Mouse (Mus musculus): ENCODE data around the gene Clec9a.
A peak's percentile ranks its signal among the peaks of the same experiment; 100 is the strongest.

Gene Clec9a

GRCm38 (mm10) chr6:129408562-129408961 is at the start of gene Clec9a:
Clec9a (plus strand) TSS chr6:129408862.
- no peak for DNase-seq (ENCODE audit: low spot score)

DNA sequence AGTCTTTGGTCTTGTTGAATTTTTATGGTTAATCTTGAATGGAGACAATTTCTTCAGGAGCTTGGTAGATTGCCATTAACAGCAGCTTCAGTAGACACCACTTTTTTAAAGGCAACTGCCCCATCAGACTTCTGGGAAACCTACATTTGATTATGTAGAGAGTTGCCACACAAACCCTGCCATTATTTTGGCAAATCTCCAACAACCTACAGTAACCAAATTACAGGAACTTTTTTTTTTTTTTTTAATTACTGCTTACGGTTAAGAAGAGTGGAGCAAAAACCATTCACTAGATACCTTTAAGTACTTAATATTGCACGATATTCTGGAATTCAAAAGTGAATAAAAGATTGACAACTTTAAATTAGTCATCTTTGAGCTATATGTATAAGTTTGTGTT is 49.1 kb upstream of the Clec9a start:
- DNase-seq (ENCODE audit: low spot score): no peak

GRCm38 (mm10) chr6:129363942-129364341 is 44.7 kb upstream of the Clec9a start:
- no peak for DNase-seq (ENCODE audit: low spot score)

DNA sequence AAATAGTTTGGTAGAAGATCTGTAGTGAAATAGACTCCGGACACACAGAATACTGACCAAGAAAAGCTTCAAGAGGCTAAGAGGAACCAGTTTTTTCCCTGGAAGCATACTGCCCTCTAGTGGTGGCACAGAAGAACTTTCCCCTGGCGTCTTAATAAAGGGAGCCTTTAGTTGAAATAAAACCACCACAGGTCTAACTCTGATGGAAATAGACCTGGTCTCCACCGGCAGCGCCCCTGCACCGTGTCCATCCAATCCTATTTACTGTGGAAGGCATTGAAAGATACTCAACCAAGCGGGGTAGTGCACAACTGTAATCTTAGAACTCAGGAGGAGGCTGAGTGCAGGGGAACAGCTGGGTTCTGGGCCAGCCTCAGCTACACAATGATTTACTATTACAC is 42.7 kb upstream of the Clec9a start:
- DNase-seq (ENCODE audit: low spot score): no peak

GRCm38 (mm10) chr6:129369374-129370132 is 39.1 kb upstream of the Clec9a start:
- no peak for DNase-seq (ENCODE audit: low spot score)

GRCm38 (mm10) chr6:129374937-129375471 is 33.7 kb upstream of the Clec9a start:
- no peak for DNase-seq (ENCODE audit: low spot score)

- no peak for DNase-seq (ENCODE audit: low spot score)
These were observed 28.2 kb upstream of the Clec9a start for GRCm38 (mm10) chr6:129380454-129380853.

GRCm38 (mm10) chr6:129381736-129382135 is 26.9 kb upstream of the Clec9a start:
- no peak for DNase-seq (ENCODE audit: low spot score)

DNA sequence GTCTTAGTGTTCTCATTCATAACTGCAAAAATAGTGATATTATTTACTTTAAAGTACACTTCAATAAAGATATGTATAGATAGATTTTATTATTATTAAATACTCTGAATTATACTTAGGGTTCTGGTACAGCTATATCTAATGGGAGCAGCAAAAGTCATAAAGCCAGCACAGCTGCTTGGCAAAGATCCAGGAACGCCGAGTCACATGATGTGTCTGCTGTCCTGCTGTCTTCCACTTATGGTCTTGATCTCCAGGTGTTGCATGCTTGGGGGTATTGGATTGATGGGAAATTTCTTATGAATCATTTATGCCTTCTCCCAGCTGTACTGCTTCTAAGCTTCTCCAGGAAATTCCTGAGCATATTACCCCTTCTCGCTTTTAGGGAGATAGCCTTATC is 25.2 kb upstream of the Clec9a start:
- no peak for DNase-seq (ENCODE audit: low spot score)

DNA sequence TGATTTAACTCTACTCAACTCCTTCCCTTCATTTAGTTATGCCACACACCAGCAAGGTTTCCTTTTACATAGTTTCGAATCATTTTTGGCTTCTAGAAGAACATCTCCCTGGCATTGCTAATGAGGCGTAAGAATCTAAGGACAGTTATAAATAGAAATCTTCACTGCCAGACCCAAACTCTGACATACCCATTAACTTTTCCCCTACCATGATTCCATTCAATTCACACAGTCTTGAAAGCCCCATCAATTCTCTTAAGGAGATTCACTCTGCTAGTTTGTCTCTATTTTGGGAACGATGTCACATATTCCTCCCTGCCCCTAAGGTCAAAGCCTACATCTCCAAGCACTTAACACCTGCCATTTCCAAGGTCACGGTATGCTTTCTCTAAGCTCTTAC is 23.7 kb upstream of the Clec9a start:
- DNase-seq (ENCODE audit: low spot score): no peak

DNA sequence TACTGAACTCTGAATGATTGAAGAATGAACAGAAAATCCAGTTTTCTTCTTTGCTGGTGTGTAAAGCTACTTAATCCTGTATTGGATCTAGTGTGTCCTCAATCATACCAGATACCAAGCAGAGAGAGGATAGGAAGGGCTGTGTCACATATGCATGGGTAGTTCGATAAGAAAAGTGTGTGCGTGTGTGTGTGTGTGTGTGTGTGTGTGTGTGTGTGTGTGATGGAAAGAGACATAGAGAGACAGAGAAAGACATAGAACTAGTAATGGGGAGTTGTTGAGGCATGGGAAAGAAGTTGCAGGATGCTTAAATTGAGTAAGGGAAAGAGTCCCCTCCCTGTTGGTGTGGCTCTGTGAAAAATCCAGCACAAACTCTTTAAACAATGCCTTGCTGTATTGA is 22.9 kb upstream of the Clec9a start, which contains the start of gene Clec12b:
Gene Clec12b (minus strand): TSS at position 101 of the 400 bp plus-strand sequence.
- DNase-seq (ENCODE audit: low spot score): no peak

DNA sequence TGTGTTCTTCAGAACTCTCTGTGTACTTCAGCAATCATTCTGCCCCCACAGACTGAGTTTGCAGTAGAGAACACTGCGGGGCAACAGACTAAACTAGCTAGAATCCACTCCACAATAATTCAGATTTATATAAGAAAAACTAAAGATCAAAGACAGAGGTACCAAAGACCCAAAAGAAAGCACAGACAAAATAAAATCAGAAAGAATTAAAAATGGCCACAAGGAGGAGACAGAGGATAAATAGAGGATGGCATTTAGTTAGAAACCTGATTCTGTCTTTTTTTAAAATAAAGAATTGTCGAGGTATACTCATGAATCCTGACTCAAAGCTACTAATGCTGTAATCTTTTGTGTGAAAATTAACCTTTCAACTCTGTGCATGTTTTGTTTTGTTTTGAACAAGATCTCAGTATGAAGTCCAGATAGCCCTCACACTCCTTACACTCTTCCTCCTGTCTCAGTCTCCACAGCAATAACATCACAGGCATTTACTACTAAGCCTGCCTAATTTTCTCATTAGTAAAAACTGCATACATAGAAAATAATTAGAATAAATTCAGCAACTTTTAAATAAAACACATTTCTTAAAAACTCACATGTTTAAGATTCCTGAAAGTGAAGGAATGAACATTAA is 15.5 kb upstream of the Clec9a start:
- DNase-seq (ENCODE audit: low spot score): no peak

DNA sequence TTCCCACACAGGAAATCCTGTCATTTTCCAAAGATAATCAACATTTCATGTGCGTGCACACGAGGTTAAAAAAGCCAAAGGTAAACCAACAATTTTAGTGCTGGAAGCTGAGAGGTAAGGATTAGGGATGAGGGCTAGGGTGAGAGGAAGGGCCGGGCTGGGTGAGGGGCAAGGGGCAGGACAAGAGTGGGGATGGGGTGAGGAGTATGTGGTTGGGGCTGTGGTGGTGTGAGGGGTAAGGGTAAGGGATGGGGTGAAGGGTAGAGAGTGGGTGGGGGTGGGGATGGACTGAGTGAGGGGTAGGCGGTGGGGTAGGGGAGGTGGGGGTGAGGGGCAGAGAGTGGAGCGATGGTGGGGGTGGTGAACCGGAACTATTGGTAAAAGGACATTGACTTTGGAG is 14.9 kb upstream of the Clec9a start:
- DNase-seq (ENCODE audit: low spot score): no peak

DNA sequence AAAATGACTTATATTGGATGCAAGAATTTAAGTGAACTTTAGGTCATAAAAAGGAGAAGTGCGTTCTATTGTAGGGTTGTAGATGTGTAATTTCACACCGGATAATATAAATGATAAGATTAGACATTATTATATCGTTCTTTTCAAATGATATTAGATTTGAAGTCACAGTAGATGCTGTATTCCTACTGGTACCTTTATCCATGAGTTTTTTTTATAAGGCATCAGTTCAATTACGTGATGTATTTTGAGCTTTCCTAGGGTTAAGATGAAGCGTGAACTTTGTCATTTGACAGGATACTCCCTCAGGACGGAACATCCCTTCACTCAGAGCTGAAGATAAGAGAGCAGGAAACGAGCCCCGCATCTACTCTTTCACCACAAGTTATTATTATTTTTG is 11.7 kb upstream of the Clec9a start, which contains the start of gene Clec1b:
Gene Clec1b (plus strand): TSS at position 301 of the 400 bp plus-strand sequence.
- no peak for DNase-seq (ENCODE audit: low spot score)

DNA sequence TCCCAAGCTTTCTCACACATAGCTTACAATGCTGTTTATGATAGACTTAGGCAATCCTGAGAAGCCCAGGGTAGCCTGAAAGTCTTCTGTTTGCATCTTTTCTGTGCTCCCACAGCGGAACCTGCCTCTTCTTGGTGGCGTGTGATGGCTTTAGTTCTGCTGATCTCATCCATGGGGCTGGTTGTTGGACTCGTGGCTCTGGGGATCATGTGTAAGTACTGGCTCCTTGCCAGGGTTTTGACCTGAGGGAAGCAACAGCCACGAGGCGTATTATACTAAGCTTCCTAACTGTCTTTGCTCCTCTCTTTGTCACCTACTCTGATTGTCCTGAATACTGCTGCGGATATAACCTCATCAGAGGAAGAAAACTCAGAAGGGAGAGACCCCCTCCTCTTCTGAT is 8.7 kb upstream of the Clec9a start:
- DNase-seq (ENCODE audit: low spot score): no peak

DNA sequence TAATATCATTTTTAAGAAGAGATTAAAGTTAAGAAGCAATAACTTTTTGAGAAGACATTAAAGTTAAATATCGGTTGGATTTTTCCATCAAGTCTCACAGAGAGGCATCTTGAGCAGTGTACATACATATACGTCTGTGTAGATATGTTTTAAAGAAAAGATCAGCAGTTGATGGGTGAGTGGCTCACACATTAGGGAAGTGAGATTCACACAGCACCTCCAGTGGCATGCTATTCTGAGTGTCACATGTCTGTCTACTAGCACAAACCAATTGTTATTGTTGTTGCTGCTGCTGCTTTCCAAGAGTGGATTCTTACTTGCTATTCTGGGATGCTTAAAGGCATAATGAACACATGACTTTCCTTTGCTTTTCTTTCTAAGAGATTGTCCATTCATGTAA is 6.3 kb upstream of the Clec9a start:
- DNase-seq (ENCODE audit: low spot score): no peak

DNA sequence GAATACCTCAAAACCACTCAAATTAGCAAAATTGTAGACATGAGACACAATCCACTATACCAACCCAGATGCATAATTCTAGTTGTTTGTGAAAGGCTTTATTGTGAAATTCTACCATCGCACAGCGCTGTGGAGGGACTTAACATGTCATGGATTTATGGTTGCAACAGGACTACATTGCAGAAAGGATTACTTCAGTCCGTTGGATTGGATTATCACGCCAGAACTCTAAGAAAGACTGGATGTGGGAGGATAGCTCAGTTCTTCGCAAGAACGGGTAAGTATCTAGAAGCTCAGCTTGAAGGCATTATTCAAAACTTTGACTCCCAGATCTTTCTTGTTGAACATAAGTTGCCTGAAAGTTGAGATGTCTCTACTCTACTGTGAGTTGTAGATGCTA is 5.3 kb upstream of the Clec9a start:
- DNase-seq (ENCODE audit: low spot score): no peak

- DNase-seq (ENCODE audit: low spot score): no peak
These were observed 2.7 kb upstream of the Clec9a start for GRCm38 (mm10) chr6:129405999-129406398.

GRCm38 (mm10) chr6:129407324-129407723 is 1.3 kb upstream of the Clec9a start:
- DNase-seq (ENCODE audit: low spot score): no peak

DNA sequence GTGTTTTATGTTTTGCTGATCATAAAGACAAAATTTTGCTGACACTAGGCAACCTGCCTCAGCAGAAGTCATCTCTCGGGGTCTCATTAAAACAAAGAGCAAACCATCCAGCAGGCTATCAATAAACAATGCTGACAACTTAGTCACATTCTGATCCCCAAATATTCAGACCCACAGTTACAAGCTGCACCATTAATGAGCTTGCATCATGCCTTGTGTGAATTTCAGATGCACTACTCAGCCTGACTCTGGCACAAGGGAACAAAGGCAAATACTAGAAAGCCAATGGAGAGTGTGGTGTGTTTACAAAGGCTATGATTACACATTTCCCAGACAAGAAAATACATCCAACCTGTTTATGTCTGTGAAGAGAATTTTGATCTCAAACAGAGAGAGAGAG is 5.5 kb downstream of the Clec9a start:
- no peak for DNase-seq (ENCODE audit: low spot score)

DNA sequence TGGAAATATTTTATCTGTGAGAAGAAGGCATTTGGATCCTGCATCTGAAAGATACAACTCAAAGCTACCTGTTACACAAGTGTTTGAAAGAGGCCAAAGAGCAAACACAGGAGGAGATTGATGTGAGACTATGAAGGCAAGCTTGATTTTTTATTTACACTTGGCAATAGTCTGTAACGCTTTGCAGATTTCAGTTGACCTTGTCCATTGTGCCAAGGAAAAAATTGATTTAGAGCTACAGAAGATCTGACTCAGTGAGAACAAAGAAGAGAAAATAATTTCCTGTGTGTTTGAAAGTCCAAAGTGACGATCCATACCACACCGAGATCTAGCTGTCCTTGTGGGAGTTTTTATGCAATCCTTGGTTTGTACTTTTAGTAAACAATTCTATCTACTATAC is 13.6 kb downstream of the Clec9a start:
- no peak for DNase-seq (ENCODE audit: low spot score)

DNA sequence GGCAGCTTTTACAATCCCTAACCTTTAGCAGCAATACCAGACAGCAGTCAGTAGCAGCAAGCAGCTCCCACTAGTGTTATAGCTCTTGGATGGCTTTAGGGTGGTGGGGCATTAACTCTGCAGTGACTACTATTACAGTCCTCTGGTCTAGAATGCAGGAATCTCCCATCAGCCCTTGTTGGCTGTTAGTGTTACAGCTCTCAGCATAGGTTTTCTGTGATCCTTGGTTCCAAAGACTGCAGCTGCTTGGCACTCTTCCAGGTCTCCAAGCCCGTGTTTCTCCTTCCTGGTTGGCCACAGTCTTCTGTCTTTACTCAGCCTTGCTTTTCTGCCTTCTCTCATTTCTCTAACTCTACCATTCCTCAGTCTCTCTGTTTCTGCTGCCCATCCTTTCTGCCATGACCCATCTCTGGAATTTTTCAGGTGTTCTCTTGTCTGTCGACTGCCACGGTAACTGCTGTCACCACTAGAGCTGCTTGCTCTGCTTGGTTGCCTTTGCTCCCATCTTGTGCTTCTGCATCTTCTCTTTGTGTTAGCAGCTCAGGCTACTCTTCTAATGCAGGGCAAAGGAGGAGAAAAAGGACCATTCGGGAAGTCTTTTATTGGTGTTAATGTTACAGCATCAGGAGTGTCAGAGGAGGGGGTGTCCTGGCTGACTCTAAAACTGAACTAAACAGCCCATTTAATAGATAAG is 14.5 kb downstream of the Clec9a start:
- peak; percentile 16 for DNase-seq (ENCODE audit: low spot score)

DNA sequence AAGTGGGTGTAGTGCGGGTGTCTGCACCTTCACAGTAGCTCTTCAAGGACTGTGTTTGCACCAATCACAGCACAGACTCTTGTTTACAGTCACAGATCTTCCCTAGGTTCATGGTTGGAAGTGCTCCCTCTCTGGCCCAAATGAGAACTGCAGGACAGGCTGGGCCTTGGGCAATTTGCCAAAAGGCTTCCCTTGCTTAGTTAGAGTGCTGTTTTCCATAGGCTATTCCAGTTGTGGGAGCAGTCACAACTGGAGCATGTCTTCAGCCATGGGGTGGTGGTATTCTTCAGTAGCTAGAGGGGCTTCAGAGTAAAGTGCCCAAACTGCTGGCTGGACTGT is 15.0 kb downstream of the Clec9a start:
- DNase-seq (ENCODE audit: low spot score): peak; percentile 59
